Mouse (Mus musculus) heart, adult 2 months (tissue): ENCODE measurements around the gene Ypel1. TPM values are rescaled to one million over a fixed set of nuclear protein-coding genes. Genes with fewer than 3 reads are reported as not detected.

Experiments
- DNase-seq, 2 experiments: peaks; one replicate each; pipeline ENCODE4 v3.0.0; 2021
- H3K27ac ChIP-seq: fragments of 200-600 bp; 2 replicates; pipeline ENCODE4 v1.8.1; 2022
- H3K27me3 ChIP-seq: fragments of 200-500 bp; 2 replicates; pipeline ENCODE4 v1.6.1; 2012; ENCODE audit warnings: mild to moderate bottlenecking, low read length, inconsistent platforms, mixed read lengths; ENCODE audit not compliant: control insufficient read depth, insufficient read depth
- H3K36me3 ChIP-seq: fragments of 200-500 bp; 2 replicates; pipeline ENCODE4 v1.6.1; 2012; ENCODE audit warnings: low read length, inconsistent platforms; ENCODE audit not compliant: control insufficient read depth, insufficient read depth
- H3K4me1 ChIP-seq: fragments of 200-500 bp; 2 replicates; pipeline ENCODE4 v1.6.1; 2011; ENCODE audit warnings: low read length; ENCODE audit not compliant: control insufficient read depth, insufficient read depth
- H3K4me3 ChIP-seq: fragments of 200-600 bp; 2 replicates; pipeline ENCODE4 v1.8.1; 2022
- H3K79me2 ChIP-seq: fragments of 200-500 bp; replicated peaks from 2 replicates; pipeline ENCODE4 v1.6.1; 2012; ENCODE audit warnings: mild to moderate bottlenecking, inconsistent platforms, low read length, moderate library complexity, mixed read lengths; ENCODE audit not compliant: control insufficient read depth, insufficient read depth
- H3K9ac ChIP-seq: fragments of 200-500 bp; 2 replicates; pipeline ENCODE4 v1.6.1; 2012; ENCODE audit warnings: low read depth, mild to moderate bottlenecking, control low read depth, inconsistent platforms, low read length, mixed read lengths
- CTCF ChIP-seq: fragments of 200-600 bp; IDR thresholded peaks from 2 replicates; pipeline ENCODE4 v1.8.1; 2022; ENCODE audit warnings: antibody characterized with exemption, mild to moderate bottlenecking, moderate library complexity
- EP300 ChIP-seq: fragments of 200-500 bp; IDR thresholded peaks from 2 replicates; pipeline ENCODE4 v1.6.1; 2011; ENCODE audit warnings: low read depth, low read length, control low read depth; ENCODE audit not compliant: insufficient read depth
- POLR2A ChIP-seq: fragments of 200-500 bp; IDR thresholded peaks from 2 replicates; pipeline ENCODE4 v1.6.1; 2011; ENCODE audit warnings: mild to moderate bottlenecking, low read depth, low read length, control low read depth; ENCODE audit not compliant: insufficient read depth
- WGBS: fragments of 180-500 bp; shearing (Covaris S2); methylation state at CpG from one replicate; pipeline ENCODE4 v1.1.7; 2018; 5-methylcytosine and 5-hydroxymethylcytosine counted together
- intact Hi-C: fragments of 180-260 bp; cut with DNase I; formaldehyde crosslinking; loops from one replicate; pipeline ENCODE4 v1.15.1; 2025
- microRNA-seq, 2 experiments: library from miRNA; unstranded; fragments of <30 nt; microRNA quantifications; one replicate each; pipeline ENCODE4 v1.2.0; 2021
- polyA plus RNA-seq: library from polyadenylated mRNA; depleted of rRNA; stranded (reverse); fragments of >200 nt; gene quantifications from 2 replicates; pipeline ENCODE4 v1.2.3, GENCODE M21; 2012; rRNA removed
- total RNA-seq, 2 experiments: library from RNA; stranded (reverse); gene quantifications; 2 replicates each; pipeline ENCODE4 v1.2.3; 2021

Ypel1 gene
- total and polyA plus RNA-seq, 3 experiments: 0.53 to 1.2 (median 0.99) TPM

GRCm38 (mm10) chr16:17132089-17132905 is 62.8 kb downstream of the Ypel1 start, which contains the start of gene Sdf2l1:
Gene Sdf2l1, minus strand, starts transcription at chr16:17132383.
- Histone ChIP-seq H3K9ac (peak within 1 kb of the TSS; percentile 72), H3K36me3 (no peaks in the 10 kb centered on the region), H3K4me1 (no peaks in the 10 kb centered on the region), H3K4me3 (peak within 1 kb of the TSS; percentile 65), H3K27me3 (no peaks in the 10 kb centered on the region), H3K79me2 (no peaks in the 10 kb centered on the region), H3K27ac (peak within 1 kb of the TSS; percentile 60)
- intact Hi-C loops: loop anchor here (5.0 kb wide), 2 partner anchors 75 to 145 kb away; partner anchors contain the start of genes Rimbp3 and Tmem191c
- peak; percentile 95 to 97 for DNase-seq
- WGBS: under 1% methylated on average over 47 of the region's 47 CpGs
- TF ChIP-seq CTCF (peak; percentile 63), EP300 (no peak), POLR2A (peak; percentile 46; the same call in 1 of the 2 replicates)

DNA sequence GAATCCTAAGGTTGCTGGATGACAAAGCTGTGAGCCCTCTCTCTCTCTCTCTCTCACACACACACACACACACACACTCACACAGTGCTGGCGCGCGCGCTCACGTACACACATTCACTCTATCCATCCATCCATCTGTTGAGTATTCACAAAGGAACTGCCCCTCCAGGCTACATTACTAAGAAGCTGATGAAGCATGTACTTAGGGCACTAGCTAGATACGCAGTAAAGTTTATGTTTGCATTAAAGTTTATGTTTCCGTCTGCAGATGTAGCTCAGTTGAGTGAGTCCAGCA is 63.4 kb downstream of the Ypel1 start:
- Histone ChIP-seq H3K9ac (no peak overlapping the region), H3K79me2 (no peaks in the 10 kb centered on the region), H3K4me3 (peak overlapping the region; percentile 65; the same call in 1 of the 2 replicates), H3K27me3 (no peaks in the 10 kb centered on the region), H3K27ac (no peak overlapping the region), H3K36me3 (no peaks in the 10 kb centered on the region), H3K4me1 (no peaks in the 10 kb centered on the region)
- WGBS: 40% methylated on average over 7 of the region's 7 CpGs
- TF ChIP-seq EP300 (no peak), CTCF (no peak), POLR2A (no peak)
- no peak for DNase-seq
- intact Hi-C loops: loop anchor here (5.0 kb wide), 2 partner anchors 74 to 144 kb away; partner anchors contain the start of genes Rimbp3 and Tmem191c

Small RNAs within 50 kb of the gene (microRNA-seq; reads per million reads assigned to microRNA genes)
- 240 to 366 reads per million in 2 experiments for gene Mir130b
- 0 to 2.2 reads per million in 2 experiments for gene Mir301b

Other genes with a start within 250 kb of the Ypel1 start
- gene Spag6l, start 240.2 kb upstream of the Ypel1 start, total RNA-seq: under 1 TPM in 1 of 2 experiments, not detected in 1; 0.23 TPM
- gene Spag6l, start 240.2 kb upstream of the Ypel1 start, polyA plus RNA-seq: 0.15 and 0.53 TPM in 2 replicates
- not detected for gene Igll1, start 205.7 kb upstream of the Ypel1 start, total RNA-seq
- not detected in 2 replicates for gene Igll1, start 205.7 kb upstream of the Ypel1 start, polyA plus RNA-seq
- gene Top3b, start 199.0 kb upstream of the Ypel1 start, total RNA-seq: 10 to 100 TPM; 23.7 to 24.3 TPM
- gene Top3b, start 199.0 kb upstream of the Ypel1 start, polyA plus RNA-seq: 38.1 and 58.7 TPM in 2 replicates
- gene Vpreb1, start 198.9 kb upstream of the Ypel1 start, total RNA-seq: not detected
- 0.88 TPM in 1 of 2 replicates, not detected in the other for gene Vpreb1, start 198.9 kb upstream of the Ypel1 start, polyA plus RNA-seq
- gene Ppm1f, start 173.2 kb upstream of the Ypel1 start, total RNA-seq: 10 to 100 TPM; 20.9 to 24.6 TPM
- gene Ppm1f, start 173.2 kb upstream of the Ypel1 start, polyA plus RNA-seq: 15.6 and 20.9 TPM in 2 replicates
- 100 to 1,000 TPM; 103 to 115 TPM for gene Mapk1, start 86.3 kb upstream of the Ypel1 start, total RNA-seq
- gene Mapk1, start 86.3 kb upstream of the Ypel1 start, polyA plus RNA-seq: 56.2 and 104 TPM in 2 replicates
- gene Ppil2, start 41.6 kb downstream of the Ypel1 start, total RNA-seq: 10 to 100 TPM; 33.1 to 39.1 TPM
- 49.3 and 77.6 TPM in 2 replicates for gene Ppil2, start 41.6 kb downstream of the Ypel1 start, polyA plus RNA-seq
- not detected for gene 2610318N02Rik, start 55.5 kb downstream of the Ypel1 start, total RNA-seq
- gene 2610318N02Rik, start 55.5 kb downstream of the Ypel1 start, polyA plus RNA-seq: 1.1 and 1.3 TPM in 2 replicates
- 10 to 100 TPM; 19.1 to 22.5 TPM for gene Sdf2l1, start 62.7 kb downstream of the Ypel1 start, total RNA-seq
- 8.9 and 11.6 TPM in 2 replicates for gene Sdf2l1, start 62.7 kb downstream of the Ypel1 start, polyA plus RNA-seq
- 1 to 10 TPM; 2.4 to 2.5 TPM for gene Ydjc, start 74.9 kb downstream of the Ypel1 start, total RNA-seq
- gene Ydjc, start 74.9 kb downstream of the Ypel1 start, polyA plus RNA-seq: 1.9 and 3.3 TPM in 2 replicates
- under 1 TPM in 1 of 2 experiments, not detected in 1; 0.14 TPM for gene Ccdc116, start 77.5 kb downstream of the Ypel1 start, total RNA-seq
- gene Ccdc116, start 77.5 kb downstream of the Ypel1 start, polyA plus RNA-seq: 0.35 TPM in 2 replicates
- 100 to 1,000 TPM; 102 to 112 TPM for gene Ube2l3, start 133.0 kb downstream of the Ypel1 start, total RNA-seq
- 55.0 and 74.7 TPM in 2 replicates for gene Ube2l3, start 133.0 kb downstream of the Ypel1 start, polyA plus RNA-seq
- under 1 TPM; 0.13 to 0.16 TPM for gene Rimbp3, start 138.9 kb downstream of the Ypel1 start, total RNA-seq
- 0.09 and 0.14 TPM in 2 replicates for gene Rimbp3, start 138.9 kb downstream of the Ypel1 start, polyA plus RNA-seq
- 1 to 10 TPM; 1.5 to 2.0 TPM for gene Hic2, start 163.9 kb downstream of the Ypel1 start, total RNA-seq
- gene Hic2, start 163.9 kb downstream of the Ypel1 start, polyA plus RNA-seq: 1.2 and 2.2 TPM in 2 replicates
- gene Tmem191c, start 206.4 kb downstream of the Ypel1 start, total RNA-seq: 1 to 10 TPM; 1.1 to 1.5 TPM
- gene Tmem191c, start 206.4 kb downstream of the Ypel1 start, polyA plus RNA-seq: 2.7 and 6.7 TPM in 2 replicates